ENCODE assay signal across 18 mouse cellular contexts in the genomic region with DNA sequence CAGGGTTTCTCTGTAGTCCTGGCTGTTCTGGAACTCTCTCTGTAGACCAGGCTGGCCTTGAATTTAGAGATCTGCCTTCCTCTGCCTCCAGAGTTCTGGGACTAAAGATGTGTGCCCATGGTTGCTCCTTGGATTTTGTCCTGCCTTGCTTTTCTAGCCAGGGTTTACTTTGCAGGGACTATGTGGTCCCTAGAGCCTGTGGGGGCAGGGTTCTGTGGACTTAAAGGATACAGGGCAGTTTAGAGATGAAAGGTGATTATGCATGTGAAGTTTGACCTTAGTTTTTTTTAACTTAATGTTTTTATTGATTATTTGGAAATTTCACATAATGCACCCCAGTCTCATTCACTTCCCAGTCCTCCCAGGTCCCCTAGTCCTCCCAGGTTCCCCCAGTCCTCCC.
"Had no signal": no experiment of that assay in that cellular context is flagged by ENCODE, and none has a peak within 500 bp of the region (broad histone marks: within the 10 kb centered on the region; RNA-seq: fewer than 3 reads in every experiment).

No protein-coding gene starts in this region.

- H3K4me2 ChIP-seq: lung, embryonic 14.5 days; midbrain, embryonic 12.5 days; neural tube, embryonic 13.5 days; neural tube, embryonic 15.5 days; stomach, embryonic 15.5 days had no signal

- H3K9me3 ChIP-seq: midbrain, embryonic 10.5 days; midbrain, embryonic 12.5 days; neural tube, embryonic 13.5 days; neural tube, embryonic 15.5 days; stomach, embryonic 15.5 days had no signal

- H3K4me1 ChIP-seq: midbrain, embryonic 10.5 days; midbrain, embryonic 12.5 days; stomach, embryonic 15.5 days had no signal

- DNase-seq: lung, adult 18-20 months; lung, embryonic 14.5 days; lung, postnatal 10 days; lung, postnatal 4 days; midbrain, embryonic 14.5 days; retina, postnatal 1 day; right cerebral cortex, postnatal 14 days; thymus, adult 2 months; thymus, postnatal 25 days; thymus, postnatal 4 days had no signal

- H3K27ac ChIP-seq: midbrain, embryonic 10.5 days; midbrain, embryonic 12.5 days; neural tube, embryonic 13.5 days; neural tube, embryonic 15.5 days; stomach, embryonic 15.5 days; stomach, postnatal 0 days had no signal

- H3K9ac ChIP-seq: lung, embryonic 14.5 days; midbrain, embryonic 12.5 days; neural tube, embryonic 13.5 days; neural tube, embryonic 15.5 days; stomach, embryonic 15.5 days had no signal

- ATAC-seq: midbrain, embryonic 16.5 days had no signal

- H3K27me3 ChIP-seq: midbrain, embryonic 12.5 days; neural tube, embryonic 13.5 days; neural tube, embryonic 15.5 days; stomach, embryonic 15.5 days had no signal

- H3K4me3 ChIP-seq: midbrain, embryonic 10.5 days; midbrain, embryonic 12.5 days; myocyte; neural tube, embryonic 13.5 days; neural tube, embryonic 15.5 days; stomach, embryonic 15.5 days had no signal
